Mouse (Mus musculus) intestine, embryonic 14.5 days (tissue): Measurements from ENCODE around the gene Fancg. TPM values are rescaled to one million over a fixed set of nuclear protein-coding genes. Genes with fewer than 3 reads are reported as not detected.

Experiments used
- ATAC-seq: fragments of 200-750 bp; cut with Nextera tagmentation; replicated peaks from 2 replicates; pipeline ENCODE4 v1.8.0; 2017; ENCODE audit warnings: low read depth, moderate number of reproducible peaks, moderate TSS enrichment, moderate library complexity; ENCODE audit not compliant: low FRiP score, low TSS enrichment
- DNase-seq: peaks from one replicate; pipeline ENCODE4 v3.0.0-alpha.2; 2018; ENCODE audit warnings: low spot score
- H3K27ac ChIP-seq: fragments of 300-500 bp; sonication (generic); 2 replicates; pipeline ENCODE4 v1.5.1; 2014; ENCODE audit warnings: low read depth, mild to moderate bottlenecking, control low read depth
- H3K27me3 ChIP-seq: fragments of 300-500 bp; sonication (generic); replicated peaks from 2 replicates; pipeline ENCODE4 v1.6.1; 2014; ENCODE audit warnings: low read length, control low read depth; ENCODE audit not compliant: control insufficient read depth, insufficient read depth
- H3K36me3 ChIP-seq: fragments of 300-500 bp; sonication (generic); 2 replicates; pipeline ENCODE4 v1.6.1; 2014; ENCODE audit warnings: low read length, control low read depth; ENCODE audit not compliant: control insufficient read depth, insufficient read depth
- H3K4me1 ChIP-seq: fragments of 300-500 bp; sonication (generic); replicated peaks from 2 replicates; pipeline ENCODE4 v1.6.1; 2014; ENCODE audit warnings: low read length, control low read depth, mixed read lengths; ENCODE audit not compliant: control insufficient read depth, insufficient read depth
- H3K4me2 ChIP-seq: fragments of 300-500 bp; sonication (generic); 2 replicates; pipeline ENCODE4 v1.6.1; 2014; ENCODE audit warnings: low read length
- H3K4me3 ChIP-seq: fragments of 300-500 bp; sonication (generic); 2 replicates; pipeline ENCODE4 v1.5.1; 2014; ENCODE audit warnings: low read depth, low read length, control low read depth, mixed read lengths
- H3K9ac ChIP-seq: fragments of 300-500 bp; sonication (generic); 2 replicates; pipeline ENCODE4 v1.6.1; 2014; ENCODE audit warnings: mild to moderate bottlenecking, low read length
- H3K9me3 ChIP-seq: fragments of 300-500 bp; sonication (generic); 2 replicates; pipeline ENCODE4 v1.6.1; 2016; ENCODE audit warnings: low read length, control low read depth; ENCODE audit not compliant: control insufficient read depth
- WGBS: fragments of 180-500 bp; shearing (Covaris S2); extraction: QIAGEN DNeasy Blood & Tissue Kit; methylation state at CpG from one replicate; pipeline ENCODE4 v1.1.7; 2014; 5-methylcytosine and 5-hydroxymethylcytosine counted together
- polyA plus RNA-seq: library from polyadenylated mRNA; unstranded; fragments of >200 nt; fragmentation: Nextera tagmentation; extraction: Ambion mirVana; gene quantifications from 2 replicates; pipeline ENCODE4 v1.2.1, GENCODE M21; 2014

Fancg gene
- polyA plus RNA-seq, 1 experiment from 2014 or later, result 16.6 TPM

- Histone ChIP-seq H3K4me1 (peaks cover 10% of the 10 kb centered on the region), H3K36me3 (peaks cover 22% of the 10 kb centered on the region), H3K27ac (no peak overlapping the region), H3K9me3 (no peaks in the 10 kb centered on the region), H3K27me3 (no peaks in the 10 kb centered on the region), H3K9ac (peak overlapping the region; percentile 58), H3K4me2 (peak overlapping the region; percentile 74), H3K4me3 (peak overlapping the region; percentile 64)
- 46% methylated on average over 15 of the region's 15 CpGs for WGBS
- ATAC-seq (no peak), DNase-seq (no peak)
Observed at GRCm38 (mm10) chr4:43038567-43039495, 28.5 kb upstream of the Fancg start.

DNA sequence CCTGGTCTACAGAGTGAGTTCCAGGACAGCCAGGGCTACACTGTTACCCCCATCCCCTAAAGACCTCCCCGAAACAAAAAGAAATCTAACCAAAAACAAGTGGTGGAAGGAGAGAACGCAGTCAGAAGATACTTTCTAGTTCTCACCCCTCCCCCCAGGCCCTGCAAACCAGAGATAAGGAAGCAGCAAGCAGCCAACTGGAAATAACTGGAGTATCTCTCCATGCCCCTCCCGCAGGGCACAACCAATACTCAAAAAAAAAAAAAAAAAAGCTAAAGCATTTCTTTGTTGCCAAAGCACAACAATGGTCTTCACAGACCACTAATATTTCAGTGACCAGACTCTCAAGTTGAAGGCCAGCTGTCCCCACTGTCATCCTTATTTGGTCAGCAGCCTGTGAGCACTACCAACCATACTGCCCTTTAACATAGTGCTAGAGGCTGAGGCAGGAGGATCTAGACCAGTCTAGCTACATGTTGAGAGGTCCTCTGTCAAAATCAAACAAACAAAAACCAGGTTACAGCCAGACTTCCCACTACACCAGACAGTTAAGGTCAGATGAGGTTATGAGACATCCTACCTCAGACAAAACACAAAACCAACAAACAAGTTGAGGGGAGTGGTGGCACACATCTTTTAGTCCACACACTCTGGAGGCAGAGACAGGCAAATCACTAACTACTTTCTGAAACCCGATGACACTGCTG is 27.7 kb upstream of the Fancg start:
- H3K9me3 ChIP-seq, result no peaks in the 10 kb centered on the region
- no peak overlapping the region for H3K4me2 ChIP-seq
- WGBS, result 77% methylated on average over 4 of the region's 4 CpGs
- ATAC-seq, result no peak
- no peak overlapping the region for H3K27ac ChIP-seq
- peaks cover 31% of the 10 kb centered on the region for H3K36me3 ChIP-seq
- H3K27me3 ChIP-seq, result no peaks in the 10 kb centered on the region
- DNase-seq, result no peak
- no peak overlapping the region for H3K4me3 ChIP-seq
- peaks cover 6% of the 10 kb centered on the region for H3K4me1 ChIP-seq
- no peak overlapping the region for H3K9ac ChIP-seq

- ATAC-seq (no peak), DNase-seq (no peak)
- Histone ChIP-seq H3K27me3 (no peaks in the 10 kb centered on the region), H3K4me1 (peaks cover 10% of the 10 kb centered on the region), H3K4me3 (no peak overlapping the region), H3K9me3 (no peaks in the 10 kb centered on the region), H3K36me3 (peaks cover 31% of the 10 kb centered on the region), H3K4me2 (no peak overlapping the region), H3K9ac (no peak overlapping the region), H3K27ac (no peak overlapping the region)
- WGBS, result 80% methylated on average over 10 of the region's 10 CpGs
Observed at GRCm38 (mm10) chr4:43036356-43036755, 26.1 kb upstream of the Fancg start.

- H3K4me1 ChIP-seq, result peaks cover 10% of the 10 kb centered on the region
- ATAC-seq (no peak), DNase-seq (no peak)
- H3K4me2 ChIP-seq, result no peak overlapping the region
- WGBS, result 85% methylated on average over 6 of the region's 6 CpGs
- peaks cover 31% of the 10 kb centered on the region for H3K36me3 ChIP-seq
- H3K27me3 ChIP-seq, result no peaks in the 10 kb centered on the region
- no peaks in the 10 kb centered on the region for H3K9me3 ChIP-seq
- H3K4me3 ChIP-seq, result no peak overlapping the region
- no peak overlapping the region for H3K27ac ChIP-seq
- no peak overlapping the region for H3K9ac ChIP-seq
Observed at GRCm38 (mm10) chr4:43035851-43036250, 25.5 kb upstream of the Fancg start.

DNA sequence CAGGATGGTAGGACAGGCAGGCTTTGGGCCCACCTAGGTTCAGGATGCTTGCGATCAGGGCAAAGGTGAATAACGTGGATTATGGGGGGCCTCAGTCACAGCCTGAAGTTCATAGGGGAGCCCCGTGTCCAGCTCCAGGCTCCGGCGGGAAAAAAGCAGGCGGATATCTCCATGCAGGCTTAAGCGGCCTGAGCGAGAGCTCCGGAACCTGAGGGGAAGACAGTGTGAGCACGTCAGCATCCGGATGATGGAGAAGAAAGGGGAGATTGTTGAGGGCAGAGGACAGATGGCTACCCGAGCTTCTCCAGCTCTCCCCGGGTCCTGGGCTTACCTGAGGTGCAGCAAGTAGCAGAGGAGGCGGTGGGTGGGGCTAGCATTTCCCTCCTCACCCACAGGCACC is 23.2 kb upstream of the Fancg start:
- Histone ChIP-seq H3K9me3 (no peaks in the 10 kb centered on the region), H3K27ac (no peak overlapping the region), H3K4me1 (peaks cover 9% of the 10 kb centered on the region; the same call in 1 of the 2 replicates), H3K27me3 (no peaks in the 10 kb centered on the region), H3K4me3 (no peak overlapping the region), H3K36me3 (peaks cover 45% of the 10 kb centered on the region), H3K9ac (no peak overlapping the region), H3K4me2 (no peak overlapping the region)
- no peak for DNase-seq
- WGBS, result 82% methylated on average over 14 of the region's 14 CpGs
- no peak for ATAC-seq

GRCm38 (mm10) chr4:43032501-43032900 is 22.2 kb upstream of the Fancg start:
- DNase-seq (no peak), ATAC-seq (no peak)
- H3K4me1 ChIP-seq, result peaks cover 9% of the 10 kb centered on the region; the same call in 1 of the 2 replicates
- no peaks in the 10 kb centered on the region for H3K9me3 ChIP-seq
- 93% methylated on average over 1 of the region's 1 CpGs for WGBS
- H3K27ac ChIP-seq, result no peak overlapping the region
- no peak overlapping the region for H3K9ac ChIP-seq
- H3K27me3 ChIP-seq, result no peaks in the 10 kb centered on the region
- H3K4me3 ChIP-seq, result no peak overlapping the region
- peaks cover 55% of the 10 kb centered on the region for H3K36me3 ChIP-seq
- H3K4me2 ChIP-seq, result no peak overlapping the region

GRCm38 (mm10) chr4:43031237-43031995 is 21.1 kb upstream of the Fancg start, which contains the start of gene Stoml2:
Stoml2 (minus strand) TSS chr4:43031710.
- H3K4me3 ChIP-seq, result peak within 1 kb of the TSS; percentile 87
- peaks cover 63% of the 10 kb centered on the region for H3K36me3 ChIP-seq
- WGBS, result 1% methylated on average over 38 of the region's 38 CpGs

DNA sequence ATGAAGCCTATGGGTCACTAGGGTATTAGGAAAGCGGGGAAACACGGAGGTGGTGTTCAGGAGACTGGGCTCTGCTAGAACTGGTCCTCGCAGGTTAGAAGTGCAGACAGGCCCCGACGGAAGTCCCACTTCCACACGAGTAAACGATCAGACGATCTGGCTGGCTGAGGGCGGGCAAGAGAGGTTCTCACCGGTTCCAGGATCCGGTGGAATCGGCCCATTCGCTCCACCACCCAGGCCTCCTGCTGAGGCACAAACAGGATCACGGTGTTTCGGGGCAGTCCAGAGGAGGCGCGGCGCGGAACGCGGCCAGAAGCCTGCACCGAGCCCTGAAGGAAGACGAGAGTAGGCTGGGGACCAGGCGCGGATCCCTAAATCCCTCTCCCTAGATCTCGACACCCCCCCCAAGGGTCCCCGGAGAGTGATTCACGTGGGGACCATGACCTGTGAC is 20.5 kb upstream of the Fancg start:
- peak; percentile 65 for ATAC-seq
- Histone ChIP-seq H3K4me1 (peaks cover 9% of the 10 kb centered on the region; the same call in 1 of the 2 replicates), H3K4me2 (peak overlapping the region; percentile 70), H3K27me3 (no peaks in the 10 kb centered on the region), H3K27ac (peak overlapping the region; percentile 83), H3K36me3 (peaks cover 57% of the 10 kb centered on the region), H3K9ac (peak overlapping the region; percentile 90), H3K9me3 (no peaks in the 10 kb centered on the region), H3K4me3 (peak overlapping the region; percentile 87)
- 2% methylated on average over 28 of the region's 28 CpGs for WGBS
- DNase-seq, result no peak

More at GRCm38 (mm10) chr4:43031237-43031995, 21.1 kb upstream of the Fancg start, which contains the start of gene Stoml2:
- Histone ChIP-seq H3K9ac (peak within 1 kb of the TSS; percentile 90), H3K9me3 (no peaks in the 10 kb centered on the region), H3K4me2 (peak within 1 kb of the TSS; percentile 70), H3K27ac (peak within 1 kb of the TSS; percentile 83), H3K27me3 (no peaks in the 10 kb centered on the region), H3K4me1 (peaks cover 9% of the 10 kb centered on the region; the same call in 1 of the 2 replicates)
- ATAC-seq, result peak; percentile 95
- peak; percentile 91 for DNase-seq
